Mouse (Mus musculus) forebrain, embryonic 15.5 days (tissue): ENCODE measurements at regions not wholly inside any gene's neighbourhood (a gene's known extent, or its start where the extent isn't known, plus 50 kb on each side); places are given as distances from the start of the nearest gene placed in this dataset.

Source experiments
- ATAC-seq: fragments of 200-750 bp; cut with Nextera tagmentation; replicated peaks from 2 replicates; pipeline ENCODE4 v1.8.0; 2017; ENCODE audit warnings: mild to moderate bottlenecking, moderate TSS enrichment, moderate library complexity
- H3K27ac ChIP-seq: fragments of 300-500 bp; sonication (generic); replicated peaks from 2 replicates; pipeline ENCODE4 v1.5.1; 2015; ENCODE audit warnings: mild to moderate bottlenecking, inconsistent platforms
- H3K27me3 ChIP-seq: fragments of 300-500 bp; sonication (generic); 2 replicates; pipeline ENCODE4 v1.6.1; 2015; ENCODE audit warnings: inconsistent platforms
- H3K36me3 ChIP-seq: fragments of 300-500 bp; sonication (generic); 2 replicates; pipeline ENCODE4 v1.6.1; 2015; ENCODE audit warnings: mild to moderate bottlenecking, inconsistent platforms
- H3K4me1 ChIP-seq: fragments of 300-500 bp; sonication (generic); 2 replicates; pipeline ENCODE4 v1.6.1; 2015; ENCODE audit warnings: inconsistent platforms
- H3K4me2 ChIP-seq: fragments of 300-500 bp; sonication (generic); replicated peaks from 2 replicates; pipeline ENCODE4 v1.6.1; 2015; ENCODE audit warnings: mild to moderate bottlenecking, inconsistent platforms
- H3K4me3 ChIP-seq: fragments of 300-500 bp; sonication (generic); 2 replicates; pipeline ENCODE4 v1.5.1; 2015; ENCODE audit warnings: mild to moderate bottlenecking, inconsistent platforms
- H3K9ac ChIP-seq: fragments of 300-500 bp; sonication (generic); replicated peaks from 2 replicates; pipeline ENCODE4 v1.6.1; 2015; ENCODE audit warnings: mild to moderate bottlenecking, inconsistent platforms
- H3K9me3 ChIP-seq: fragments of 300-500 bp; sonication (generic); 2 replicates; pipeline ENCODE4 v1.6.1; 2016; ENCODE audit warnings: inconsistent platforms
- WGBS: fragments of 180-500 bp; shearing (Covaris S2); methylation state at CpG from one replicate; pipeline ENCODE4 v1.1.7; 2015; ENCODE audit warnings: mixed read lengths; 5-methylcytosine and 5-hydroxymethylcytosine counted together

GRCm38 (mm10) chr5:133569096-133569495 lies 530.4 kb upstream of the Castor2 start:
- no peak overlapping the region for H3K27ac ChIP-seq
- H3K4me3 ChIP-seq, result no peak overlapping the region
- WGBS, result 92% methylated on average over 2 of the region's 2 CpGs
- ATAC-seq, result no peak
- no peaks in the 10 kb centered on the region for H3K27me3 ChIP-seq
- H3K4me2 ChIP-seq, result no peak overlapping the region
- peaks cover 7% of the 10 kb centered on the region; the same call in 1 of the 2 replicates for H3K4me1 ChIP-seq
- no peak overlapping the region for H3K9ac ChIP-seq
- H3K36me3 ChIP-seq, result no peaks in the 10 kb centered on the region
- no peaks in the 10 kb centered on the region for H3K9me3 ChIP-seq

GRCm38 (mm10) chr5:133566506-133566905 lies 533.0 kb upstream of the Castor2 start:
- Histone ChIP-seq H3K9ac (no peak overlapping the region), H3K4me1 (peaks cover 7% of the 10 kb centered on the region; the same call in 1 of the 2 replicates), H3K27me3 (no peaks in the 10 kb centered on the region), H3K4me2 (no peak overlapping the region), H3K4me3 (no peak overlapping the region), H3K36me3 (no peaks in the 10 kb centered on the region), H3K9me3 (no peaks in the 10 kb centered on the region), H3K27ac (no peak overlapping the region)
- no peak for ATAC-seq
- WGBS, result 49% methylated on average over 4 of the region's 4 CpGs

GRCm38 (mm10) chr5:133550657-133551056 lies 548.9 kb upstream of the Castor2 start:
- no peak overlapping the region for H3K4me3 ChIP-seq
- no peak overlapping the region for H3K4me2 ChIP-seq
- H3K9me3 ChIP-seq, result no peaks in the 10 kb centered on the region
- H3K4me1 ChIP-seq, result no peaks in the 10 kb centered on the region
- H3K9ac ChIP-seq, result no peak overlapping the region
- 88% methylated on average over 7 of the region's 7 CpGs for WGBS
- no peaks in the 10 kb centered on the region for H3K36me3 ChIP-seq
- no peak for ATAC-seq
- no peaks in the 10 kb centered on the region for H3K27me3 ChIP-seq
- H3K27ac ChIP-seq, result no peak overlapping the region

GRCm38 (mm10) chr5:133542217-133542616 lies 557.3 kb upstream of the Castor2 start:
- Histone ChIP-seq H3K27ac (no peak overlapping the region), H3K9me3 (no peaks in the 10 kb centered on the region), H3K4me1 (no peaks in the 10 kb centered on the region), H3K36me3 (no peaks in the 10 kb centered on the region), H3K4me3 (no peak overlapping the region), H3K27me3 (no peaks in the 10 kb centered on the region), H3K4me2 (no peak overlapping the region), H3K9ac (no peak overlapping the region)
- no peak for ATAC-seq

GRCm38 (mm10) chr5:133532678-133533077 lies 566.8 kb upstream of the Castor2 start:
- H3K27me3 ChIP-seq, result no peaks in the 10 kb centered on the region
- H3K27ac ChIP-seq, result no peak overlapping the region
- no peaks in the 10 kb centered on the region for H3K36me3 ChIP-seq
- H3K9ac ChIP-seq, result no peak overlapping the region
- no peak for ATAC-seq
- H3K4me3 ChIP-seq, result no peak overlapping the region
- no peaks in the 10 kb centered on the region for H3K9me3 ChIP-seq
- no peak overlapping the region for H3K4me2 ChIP-seq
- H3K4me1 ChIP-seq, result no peaks in the 10 kb centered on the region

GRCm38 (mm10) chr5:133505661-133506060 lies 593.9 kb upstream of the Castor2 start:
- H3K4me2 ChIP-seq, result no peak overlapping the region
- no peak overlapping the region for H3K4me3 ChIP-seq
- no peaks in the 10 kb centered on the region for H3K9me3 ChIP-seq
- no peaks in the 10 kb centered on the region for H3K36me3 ChIP-seq
- no peaks in the 10 kb centered on the region for H3K4me1 ChIP-seq
- H3K27ac ChIP-seq, result no peak overlapping the region
- H3K9ac ChIP-seq, result no peak overlapping the region
- H3K27me3 ChIP-seq, result no peaks in the 10 kb centered on the region
- ATAC-seq, result no peak
- 67% methylated on average over 2 of the region's 2 CpGs for WGBS

- no peak overlapping the region for H3K4me3 ChIP-seq
- 0 out of 2 replicates have a peak overlapping the region, but pooled peaks have one; percentile 9 for H3K27ac ChIP-seq
- H3K4me2 ChIP-seq, result no peak overlapping the region
- H3K4me1 ChIP-seq, result peaks cover 15% of the 10 kb centered on the region
- H3K27me3 ChIP-seq, result no peaks in the 10 kb centered on the region
- 33% methylated on average over 5 of the region's 5 CpGs for WGBS
- no peaks in the 10 kb centered on the region for H3K36me3 ChIP-seq
- no peak overlapping the region for H3K9ac ChIP-seq
- ATAC-seq, result no peak
- H3K9me3 ChIP-seq, result no peaks in the 10 kb centered on the region
Observed at GRCm38 (mm10) chr5:133487806-133488290, 611.7 kb upstream of the Castor2 start.

- Histone ChIP-seq H3K27ac (no peak overlapping the region), H3K9ac (no peak overlapping the region), H3K36me3 (no peaks in the 10 kb centered on the region), H3K4me3 (no peak overlapping the region), H3K4me2 (no peak overlapping the region), H3K9me3 (no peaks in the 10 kb centered on the region), H3K4me1 (peaks cover 15% of the 10 kb centered on the region), H3K27me3 (no peaks in the 10 kb centered on the region)
- 31% methylated on average over 14 of the region's 14 CpGs for WGBS
- no peak for ATAC-seq
Observed at GRCm38 (mm10) chr5:133482291-133483086, 617.0 kb upstream of the Castor2 start.

- no peak overlapping the region for H3K4me2 ChIP-seq
- WGBS, result 54% methylated on average over 6 of the region's 6 CpGs
- H3K27me3 ChIP-seq, result no peaks in the 10 kb centered on the region
- H3K4me1 ChIP-seq, result peaks cover 15% of the 10 kb centered on the region
- H3K9me3 ChIP-seq, result no peaks in the 10 kb centered on the region
- H3K9ac ChIP-seq, result no peak overlapping the region
- H3K36me3 ChIP-seq, result no peaks in the 10 kb centered on the region
- H3K4me3 ChIP-seq, result no peak overlapping the region
- H3K27ac ChIP-seq, result no peak overlapping the region; the same call in 1 of the 2 replicates
- ATAC-seq, result no peak
Observed at GRCm38 (mm10) chr5:133479205-133479604, 620.3 kb upstream of the Castor2 start.

- peak; percentile 88 for ATAC-seq
- H3K4me3 ChIP-seq, result no peak overlapping the region
- H3K4me2 ChIP-seq, result peak overlapping the region; percentile 8; the same call in 1 of the 2 replicates
- H3K4me1 ChIP-seq, result peaks cover 17% of the 10 kb centered on the region
- no peaks in the 10 kb centered on the region for H3K9me3 ChIP-seq
- no peaks in the 10 kb centered on the region for H3K36me3 ChIP-seq
- H3K9ac ChIP-seq, result no peak overlapping the region
- peak overlapping the region; percentile 75 for H3K27ac ChIP-seq
- H3K27me3 ChIP-seq, result no peaks in the 10 kb centered on the region
- 17% methylated on average over 7 of the region's 7 CpGs for WGBS
Observed at GRCm38 (mm10) chr5:133453349-133454049, 646.0 kb upstream of the Castor2 start.

GRCm38 (mm10) chr5:133449926-133450325 lies 649.6 kb upstream of the Castor2 start:
- H3K36me3 ChIP-seq, result no peaks in the 10 kb centered on the region
- no peaks in the 10 kb centered on the region for H3K27me3 ChIP-seq
- H3K4me3 ChIP-seq, result no peak overlapping the region
- WGBS, result 28% methylated on average over 3 of the region's 3 CpGs
- peaks cover 17% of the 10 kb centered on the region for H3K4me1 ChIP-seq
- 0 out of 2 replicates have a peak overlapping the region, but pooled peaks have one; percentile 48 for H3K27ac ChIP-seq
- no peak for ATAC-seq
- H3K9ac ChIP-seq, result no peak overlapping the region
- no peaks in the 10 kb centered on the region for H3K9me3 ChIP-seq
- H3K4me2 ChIP-seq, result no peak overlapping the region

GRCm38 (mm10) chr5:133400826-133401225 lies 698.7 kb upstream of the Castor2 start:
- no peak for ATAC-seq
- H3K9me3 ChIP-seq, result no peaks in the 10 kb centered on the region
- 0 out of 2 replicates have a peak, but pooled peaks cover 3% of the 10 kb centered on the region for H3K4me1 ChIP-seq
- H3K4me3 ChIP-seq, result no peak overlapping the region
- WGBS, result 32% methylated on average over 1 of the region's 1 CpGs
- no peaks in the 10 kb centered on the region for H3K27me3 ChIP-seq
- no peak overlapping the region for H3K27ac ChIP-seq
- H3K4me2 ChIP-seq, result no peak overlapping the region
- no peaks in the 10 kb centered on the region for H3K36me3 ChIP-seq
- H3K9ac ChIP-seq, result no peak overlapping the region
